Mouse (Mus musculus) hindbrain, embryonic 16.5 days (tissue): ENCODE measurements around the gene Glcci1. TPM values are rescaled to one million over a fixed set of nuclear protein-coding genes. Genes with fewer than 3 reads are reported as not detected.

Source experiments
- ATAC-seq: fragments of 200-750 bp; cut with Nextera tagmentation; 2 replicates; pipeline ENCODE4 v1.8.0; 2017; ENCODE audit warnings: moderate TSS enrichment, moderate library complexity
- H3K27ac ChIP-seq: fragments of 300-500 bp; sonication (generic); 2 replicates; pipeline ENCODE4 v1.5.1; 2014; ENCODE audit warnings: low read depth, mild to moderate bottlenecking, control low read depth, low read length, moderate library complexity
- H3K27me3 ChIP-seq: fragments of 300-500 bp; sonication (generic); replicated peaks from 2 replicates; pipeline ENCODE4 v1.6.1; 2014; ENCODE audit warnings: low read length; ENCODE audit not compliant: control insufficient read depth, insufficient read depth
- H3K36me3 ChIP-seq: fragments of 300-500 bp; sonication (generic); 2 replicates; pipeline ENCODE4 v1.6.1; 2014; ENCODE audit warnings: mild to moderate bottlenecking, low read length, moderate library complexity, mixed read lengths; ENCODE audit not compliant: control insufficient read depth, insufficient read depth
- H3K4me1 ChIP-seq: fragments of 300-500 bp; sonication (generic); 2 replicates; pipeline ENCODE4 v1.6.1; 2014; ENCODE audit warnings: low read depth, low read length; ENCODE audit not compliant: control insufficient read depth, insufficient read depth
- H3K4me2 ChIP-seq: fragments of 300-500 bp; sonication (generic); 2 replicates; pipeline ENCODE4 v1.6.1; 2014; ENCODE audit warnings: mild to moderate bottlenecking, low read length, control low read depth, moderate library complexity
- H3K4me3 ChIP-seq: fragments of 300-500 bp; sonication (generic); 2 replicates; pipeline ENCODE4 v1.5.1; 2014; ENCODE audit warnings: mild to moderate bottlenecking, low read length, control low read depth, moderate library complexity
- H3K9ac ChIP-seq: fragments of 300-500 bp; sonication (generic); 2 replicates; pipeline ENCODE4 v1.6.1; 2014; ENCODE audit warnings: low read depth, mild to moderate bottlenecking, control low read depth, low read length, moderate library complexity
- H3K9me3 ChIP-seq: fragments of 300-500 bp; sonication (generic); 2 replicates; pipeline ENCODE4 v1.6.1; 2014; ENCODE audit warnings: mild to moderate bottlenecking, low read length, moderate library complexity; ENCODE audit not compliant: control insufficient read depth
- WGBS: fragments of 180-500 bp; shearing (Covaris S2); extraction: QIAGEN DNeasy Blood & Tissue Kit; methylation state at CpG from one replicate; pipeline ENCODE4 v1.1.7; 2014; 5-methylcytosine and 5-hydroxymethylcytosine counted together
- polyA plus RNA-seq: library from polyadenylated mRNA; unstranded; fragments of >200 nt; fragmentation: Nextera tagmentation; extraction: Ambion mirVana; gene quantifications from 2 replicates; pipeline ENCODE4 v1.2.1, GENCODE M21; 2015

Gene Glcci1
- polyA plus RNA-seq, 1 experiment from 2014 or later: 3.9 TPM

- H3K36me3 ChIP-seq: no peaks in the 10 kb centered on the region
- no peaks in the 10 kb centered on the region for H3K4me1 ChIP-seq
- H3K9me3 ChIP-seq: no peaks in the 10 kb centered on the region
- no peaks in the 10 kb centered on the region for H3K27me3 ChIP-seq
- ATAC-seq: no peak
- no peak overlapping the region for H3K9ac ChIP-seq
- no peak overlapping the region for H3K4me3 ChIP-seq
- 98% methylated on average over 2 of the region's 2 CpGs for WGBS
- no peak overlapping the region for H3K27ac ChIP-seq
- no peak overlapping the region for H3K4me2 ChIP-seq
Observed at GRCm38 (mm10) chr6:8560682-8561081, 51.3 kb downstream of the Glcci1 start.

DNA sequence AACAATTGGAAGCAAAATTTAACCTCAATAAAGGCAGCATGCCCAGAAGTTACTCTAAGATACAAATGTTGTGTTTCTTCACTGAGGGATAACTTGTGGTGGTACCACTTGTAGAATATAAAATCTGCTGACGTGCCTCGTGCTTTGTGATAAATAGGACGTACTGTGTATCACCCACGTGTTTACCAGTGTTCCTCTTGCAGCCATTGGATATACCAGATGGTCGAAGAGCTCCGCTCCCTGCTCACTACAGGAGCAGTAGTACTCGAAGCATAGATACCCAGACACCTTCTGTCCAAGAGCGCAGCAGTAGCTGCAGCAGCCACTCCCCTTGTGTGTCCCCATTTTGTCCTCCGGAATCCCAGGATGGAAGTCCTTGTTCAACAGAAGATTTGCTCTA lies 73.0 kb downstream of the Glcci1 start:
- Histone ChIP-seq H3K4me1 (no peaks in the 10 kb centered on the region), H3K9me3 (no peaks in the 10 kb centered on the region), H3K4me3 (no peak overlapping the region), H3K9ac (no peak overlapping the region), H3K4me2 (no peak overlapping the region), H3K27me3 (no peaks in the 10 kb centered on the region), H3K27ac (no peak overlapping the region), H3K36me3 (no peaks in the 10 kb centered on the region)
- 94% methylated on average over 9 of the region's 9 CpGs for WGBS
- no peak for ATAC-seq

DNA sequence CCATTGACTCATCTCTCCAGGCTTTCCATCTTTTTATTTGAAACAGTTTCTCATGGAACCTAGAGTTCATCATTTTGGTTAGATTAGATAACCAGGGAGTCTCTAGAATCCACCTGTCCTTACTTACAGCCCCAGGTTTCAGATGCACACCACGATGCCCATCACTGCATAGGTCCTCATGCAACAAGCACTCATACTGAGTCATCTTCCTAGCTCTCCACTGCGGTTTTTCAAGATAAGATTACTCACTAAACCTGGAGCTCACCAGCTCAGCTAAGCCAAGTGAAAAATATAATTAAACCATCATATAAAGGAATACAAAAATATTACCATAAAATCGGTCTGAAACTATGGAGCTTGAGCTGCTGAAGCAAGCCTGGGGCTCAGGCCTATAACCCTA lies 74.5 kb downstream of the Glcci1 start:
- H3K27me3 ChIP-seq: no peaks in the 10 kb centered on the region
- no peak overlapping the region for H3K9ac ChIP-seq
- no peaks in the 10 kb centered on the region for H3K9me3 ChIP-seq
- ATAC-seq: no peak
- 97% methylated on average over 3 of the region's 3 CpGs for WGBS
- H3K4me1 ChIP-seq: no peaks in the 10 kb centered on the region
- no peak overlapping the region for H3K27ac ChIP-seq
- no peak overlapping the region for H3K4me3 ChIP-seq
- no peak overlapping the region for H3K4me2 ChIP-seq
- H3K36me3 ChIP-seq: no peaks in the 10 kb centered on the region

- WGBS: 86% methylated on average over 9 of the region's 9 CpGs
- Histone ChIP-seq H3K9ac (no peak overlapping the region), H3K4me1 (no peaks in the 10 kb centered on the region), H3K27me3 (no peaks in the 10 kb centered on the region), H3K4me2 (no peak overlapping the region), H3K9me3 (no peaks in the 10 kb centered on the region), H3K4me3 (no peak overlapping the region), H3K27ac (no peak overlapping the region), H3K36me3 (no peaks in the 10 kb centered on the region)
- ATAC-seq: no peak
Observed at GRCm38 (mm10) chr6:8591665-8592064, 82.3 kb downstream of the Glcci1 start.

DNA sequence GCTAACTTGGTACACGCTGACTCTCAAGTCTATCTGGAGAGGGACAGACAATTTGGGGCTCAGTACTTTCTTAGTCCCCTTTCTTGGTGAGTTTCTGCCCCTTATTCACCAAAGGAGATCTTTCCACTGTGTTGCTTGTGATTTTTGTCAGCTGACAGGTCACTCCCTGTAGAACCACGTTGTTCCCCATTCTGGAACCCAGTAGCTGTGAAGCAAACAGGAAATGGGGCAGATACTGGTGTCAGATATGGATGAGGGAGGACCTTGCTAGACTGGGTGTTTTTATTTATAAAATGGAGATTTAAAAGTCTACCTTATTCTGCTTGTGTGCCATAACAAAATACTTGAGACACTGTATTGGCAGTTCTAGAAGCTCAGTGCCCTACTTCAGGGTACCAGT lies 108.0 kb downstream of the Glcci1 start:
- Histone ChIP-seq H3K9ac (no peak overlapping the region), H3K27me3 (no peaks in the 10 kb centered on the region), H3K9me3 (no peaks in the 10 kb centered on the region), H3K4me2 (no peak overlapping the region), H3K4me3 (no peak overlapping the region), H3K27ac (no peak overlapping the region), H3K4me1 (no peaks in the 10 kb centered on the region), H3K36me3 (no peaks in the 10 kb centered on the region)
- 86% methylated on average over 2 of the region's 2 CpGs for WGBS
- ATAC-seq: no peak

DNA sequence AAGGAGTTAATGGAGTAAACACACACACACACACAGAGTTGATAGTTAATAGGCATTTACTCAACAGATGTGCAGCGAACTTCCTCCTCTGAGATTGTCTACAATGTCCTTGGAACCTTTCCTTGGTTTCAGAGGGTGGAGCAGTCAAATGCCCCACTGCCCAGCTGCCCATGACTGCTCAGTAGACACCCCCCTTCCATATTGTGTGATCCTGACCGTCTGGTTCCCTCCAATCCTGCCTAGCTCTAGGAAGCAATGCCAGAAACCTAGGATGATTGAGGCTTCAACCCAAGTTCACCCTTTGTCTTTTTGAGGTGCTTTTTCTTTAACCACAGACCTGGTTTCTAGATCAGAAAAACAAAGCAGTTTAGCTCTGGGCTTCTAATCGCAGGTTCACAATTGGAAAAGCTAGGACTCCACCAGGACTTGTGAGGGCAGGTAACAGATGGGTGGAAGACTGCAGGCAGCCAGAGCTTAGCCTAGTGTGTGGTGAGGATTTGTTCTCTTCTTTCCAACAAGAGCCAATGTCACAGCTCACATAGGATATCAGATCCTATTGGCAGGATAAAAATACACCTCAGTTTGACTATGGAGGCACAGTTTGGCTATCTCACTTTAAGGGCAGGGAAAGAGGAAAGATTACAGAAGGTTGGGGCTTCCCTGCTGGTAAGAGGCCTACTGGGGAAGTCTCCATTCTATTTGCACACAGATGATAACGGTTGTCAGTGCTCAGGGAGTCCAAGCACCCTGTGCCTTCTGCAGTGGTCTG lies 110.4 kb downstream of the Glcci1 start:
- H3K27me3 ChIP-seq: no peaks in the 10 kb centered on the region
- ATAC-seq: no peak
- H3K9me3 ChIP-seq: no peaks in the 10 kb centered on the region
- no peak overlapping the region for H3K27ac ChIP-seq
- no peaks in the 10 kb centered on the region for H3K36me3 ChIP-seq
- H3K4me1 ChIP-seq: no peaks in the 10 kb centered on the region
- H3K4me3 ChIP-seq: no peak overlapping the region
- 84% methylated on average over 4 of the region's 4 CpGs for WGBS
- H3K4me2 ChIP-seq: no peak overlapping the region
- H3K9ac ChIP-seq: no peak overlapping the region

- Histone ChIP-seq H3K9me3 (no peaks in the 10 kb centered on the region), H3K4me2 (no peak overlapping the region), H3K27ac (no peak overlapping the region), H3K27me3 (no peaks in the 10 kb centered on the region), H3K36me3 (no peaks in the 10 kb centered on the region), H3K4me1 (no peaks in the 10 kb centered on the region), H3K9ac (no peak overlapping the region), H3K4me3 (no peak overlapping the region)
- ATAC-seq: no peak
- WGBS: 70% methylated on average over 3 of the region's 3 CpGs
Observed at GRCm38 (mm10) chr6:8623045-8623444, 113.6 kb downstream of the Glcci1 start.

DNA sequence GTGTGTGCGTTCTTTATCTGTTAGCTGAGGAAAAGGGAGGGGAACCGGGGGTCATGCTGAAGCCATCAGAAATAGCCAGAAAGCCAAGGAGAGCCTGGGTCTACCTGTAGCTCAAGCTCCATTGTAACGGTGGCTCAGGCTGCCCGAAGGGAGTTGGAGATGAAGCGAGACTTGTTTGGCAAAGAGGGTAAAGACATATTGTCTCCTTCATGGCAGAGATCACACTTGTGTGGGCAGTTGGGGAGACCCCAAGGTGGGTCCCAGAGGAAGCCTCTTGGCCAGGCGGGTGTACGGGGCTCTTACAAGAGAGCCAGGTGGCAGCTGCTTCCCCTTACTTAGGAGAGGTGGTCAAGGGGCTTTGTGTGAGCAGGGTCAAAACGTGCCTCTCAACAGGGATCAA lies 118.8 kb downstream of the Glcci1 start:
- Histone ChIP-seq H3K9me3 (no peaks in the 10 kb centered on the region), H3K36me3 (no peaks in the 10 kb centered on the region), H3K4me2 (no peak overlapping the region), H3K27ac (no peak overlapping the region), H3K27me3 (no peaks in the 10 kb centered on the region), H3K9ac (no peak overlapping the region), H3K4me1 (no peaks in the 10 kb centered on the region), H3K4me3 (no peak overlapping the region)
- 97% methylated on average over 8 of the region's 8 CpGs for WGBS
- no peak for ATAC-seq

DNA sequence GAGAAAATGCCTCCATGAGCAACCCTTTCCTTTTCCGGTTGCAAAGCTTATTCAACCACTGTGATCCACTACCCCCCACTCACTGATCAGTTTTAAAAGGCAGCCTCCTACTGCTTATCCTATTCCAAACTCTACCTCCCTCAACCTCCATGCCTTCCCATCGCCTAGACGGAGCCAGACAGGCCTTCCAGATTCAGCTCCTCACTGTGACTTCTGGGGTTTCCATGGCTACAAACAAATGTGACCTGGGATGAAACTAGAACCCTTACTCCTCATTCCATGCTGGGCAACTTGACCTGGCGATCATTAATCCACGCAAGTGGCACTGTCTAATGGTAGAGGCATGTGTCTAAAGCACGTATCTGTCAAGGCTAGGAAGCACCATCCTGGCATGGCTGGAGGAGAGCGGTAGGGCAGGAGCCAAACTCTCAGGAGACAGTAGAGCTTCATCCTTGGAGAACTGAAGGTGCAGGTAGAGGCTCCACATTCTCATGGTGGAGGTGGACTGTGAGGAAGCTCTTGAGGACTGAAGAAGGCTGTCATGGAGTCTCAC lies 119.4 kb downstream of the Glcci1 start:
- no peak for ATAC-seq
- WGBS: 77% methylated on average over 7 of the region's 7 CpGs
- no peak overlapping the region for H3K4me2 ChIP-seq
- no peaks in the 10 kb centered on the region for H3K4me1 ChIP-seq
- no peaks in the 10 kb centered on the region for H3K36me3 ChIP-seq
- H3K27me3 ChIP-seq: no peaks in the 10 kb centered on the region
- no peak overlapping the region for H3K4me3 ChIP-seq
- H3K9ac ChIP-seq: no peak overlapping the region
- no peaks in the 10 kb centered on the region for H3K9me3 ChIP-seq
- no peak overlapping the region for H3K27ac ChIP-seq
